ENCODE assay signal across 9 mouse cellular contexts in genomic region chr11:44832940-44833254, GRCm38 (mm10).
DNase-seq lines count a peak whose midpoint lies in the region; ATAC-seq and TF ChIP-seq lines count a peak whose summit lies in the region.
"Had no signal": no experiment of that assay in that cellular context is flagged by ENCODE, and none has a peak within 500 bp of the region (broad histone marks: within the 10 kb centered on the region; RNA-seq: fewer than 3 reads in every experiment).

No protein-coding gene starts in this region.

- H3K4me1 ChIP-seq in kidney, postnatal 0 days (replicated peaks; ENCODE audit: insufficient read depth, low read length) = no peaks in the 10 kb centered on the region
- H3K4me1 ChIP-seq in forebrain, embryonic 15.5 days = peaks cover 18% of the 10 kb centered on the region

- ATAC-seq in kidney, postnatal 0 days (replicated peaks; ENCODE audit: low FRiP score, low read depth) = no peak
- ATAC-seq in forebrain, embryonic 15.5 days (replicated peaks) = peak; percentile 57

- no peak for DNase-seq in kidney, postnatal 0 days (ENCODE audit: low spot score)
- DNase-seq in kidney, adult 18-20 months = no peak
- peak; percentile 34 for DNase-seq in mesoderm, embryonic 11.5 days (ENCODE audit: low read depth, low spot score)
- DNase-seq in retina, postnatal 1 day = peak; percentile 41
- DNase-seq in ovary, adult 18-20 months (ENCODE audit: low spot score) = no peak
- no peak for DNase-seq in right cerebral cortex, postnatal 25 days
- no peak for DNase-seq in urinary bladder, postnatal 14 days (ENCODE audit: low spot score)
- DNase-seq: kidney, adult 9 months had no signal

- no peaks in the 10 kb centered on the region for H3K36me3 ChIP-seq in kidney, postnatal 0 days (ENCODE audit: insufficient read depth, low read length)
- H3K36me3 ChIP-seq in forebrain, embryonic 15.5 days = no peaks in the 10 kb centered on the region

- WGBS in kidney, postnatal 0 days = 27% methylated on average over 4 of the region's 4 CpGs
- 2% methylated on average over 4 of the region's 4 CpGs for WGBS in forebrain, embryonic 15.5 days

- H3K27ac ChIP-seq in kidney, postnatal 0 days = no peak overlapping the region
- H3K27ac ChIP-seq in forebrain, embryonic 15.5 days (replicated peaks) = peak overlapping the region; percentile 53

- no peak overlapping the region for H3K9ac ChIP-seq in kidney, postnatal 0 days (ENCODE audit: low read depth, low read length)
- 0 out of 2 replicates have a peak overlapping the region, but pooled peaks have one; percentile 15 for H3K9ac ChIP-seq in forebrain, embryonic 15.5 days (replicated peaks)

- H3K27me3 ChIP-seq in kidney, postnatal 0 days (ENCODE audit: insufficient read depth, low read length) = 0 out of 2 replicates have a peak, but pooled peaks cover 4% of the 10 kb centered on the region
- H3K27me3 ChIP-seq in forebrain, embryonic 15.5 days = peaks cover 63% of the 10 kb centered on the region

- H3K9me3 ChIP-seq in kidney, postnatal 0 days (replicated peaks; ENCODE audit: low read length) = no peaks in the 10 kb centered on the region
- no peaks in the 10 kb centered on the region for H3K9me3 ChIP-seq in forebrain, embryonic 15.5 days

- H3K4me2 ChIP-seq in kidney, postnatal 0 days (ENCODE audit: low read length) = peak overlapping the region; percentile 33
- H3K4me2 ChIP-seq in forebrain, embryonic 15.5 days (replicated peaks) = peak overlapping the region; percentile 28

- no peak overlapping the region for H3K4me3 ChIP-seq in kidney, postnatal 0 days (replicated peaks; ENCODE audit: low read depth, low read length)
- 0 out of 2 replicates have a peak overlapping the region, but pooled peaks have one; percentile 5 for H3K4me3 ChIP-seq in forebrain, embryonic 15.5 days

- TF ChIP-seq CTCF in kidney, postnatal 0 days (IDR thresholded peaks at IDR 0.05; ENCODE audit: low read depth) = no peak

Comparison
In these comparisons a context has a peak if more than half of its experiments do, and no peak if none do; other contexts are left out.
1. DNase-seq: peak in mesoderm, embryonic 11.5 days (single experiment) and retina, postnatal 1 day (single experiment); none in kidney, postnatal 0 days (single experiment), kidney, adult 18-20 months (single experiment), ovary, adult 18-20 months (single experiment), right cerebral cortex, postnatal 25 days (single experiment) and urinary bladder, postnatal 14 days (single experiment).